Mouse (Mus musculus): Measurements from ENCODE around the gene Ccdc34. TPM values are rescaled to one million over a fixed set of nuclear protein-coding genes. Genes with fewer than 3 reads are reported as not detected.

The Ccdc34 gene
- 7.0 and 7.6 TPM in 2 replicates for total RNA-seq (2017)

DNA sequence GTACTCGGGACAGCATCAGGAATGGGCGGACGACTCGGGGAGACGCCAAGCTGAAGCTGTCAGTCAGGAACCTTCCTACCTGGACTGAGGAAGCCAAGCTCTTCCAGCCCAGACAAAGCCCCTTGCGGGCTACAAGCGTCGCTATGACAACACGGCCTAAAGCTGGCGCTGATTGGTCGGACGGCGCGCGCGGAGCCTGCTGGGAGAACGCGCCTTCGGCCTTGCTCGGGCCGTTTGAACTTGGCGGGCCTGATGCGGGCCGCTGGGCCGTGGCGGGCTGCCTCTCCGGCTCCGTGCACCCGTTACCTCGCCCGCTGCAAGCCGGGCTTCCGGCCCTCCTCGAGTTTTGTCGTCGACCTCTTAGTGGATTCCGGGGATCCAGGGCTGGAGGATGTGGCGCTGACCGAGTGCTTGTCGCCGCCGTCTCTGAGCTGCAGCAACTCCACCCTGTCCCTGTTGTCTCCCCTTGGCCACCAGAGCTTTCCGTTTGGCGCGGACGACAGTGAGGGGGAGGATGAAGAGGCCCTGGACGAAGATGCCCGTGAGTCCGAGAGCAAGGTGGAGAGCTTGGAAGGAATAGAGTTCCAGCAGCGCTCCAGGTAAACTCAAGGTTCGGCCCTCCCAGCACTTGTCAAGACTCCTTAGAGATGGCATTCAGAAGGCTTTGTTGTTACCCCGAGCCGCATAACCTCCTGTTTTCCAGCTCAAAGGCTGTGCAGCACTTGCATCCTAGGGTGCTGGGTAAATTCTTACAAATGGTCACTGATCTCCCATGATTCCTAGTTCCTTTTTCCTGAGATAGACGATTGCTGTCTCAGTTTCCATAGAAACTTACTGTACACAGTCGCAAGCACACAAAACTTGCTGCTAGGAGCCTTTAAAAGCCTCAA is at the start of gene Ccdc34:
Gene Ccdc34 (plus strand): TSS at position 202 of the 890 bp plus-strand sequence.
- peak; percentile 93 for ATAC-seq (ENCODE audit: extremely low read depth, insufficient number of reproducible peaks, low FRiP score, poor library complexity, severe bottlenecking)

- no peak for ATAC-seq (ENCODE audit: extremely low read depth, insufficient number of reproducible peaks, low FRiP score, poor library complexity, severe bottlenecking)
These were observed 48.2 kb upstream of the Ccdc34 start for GRCm38 (mm10) chr2:109969381-109969780.

DNA sequence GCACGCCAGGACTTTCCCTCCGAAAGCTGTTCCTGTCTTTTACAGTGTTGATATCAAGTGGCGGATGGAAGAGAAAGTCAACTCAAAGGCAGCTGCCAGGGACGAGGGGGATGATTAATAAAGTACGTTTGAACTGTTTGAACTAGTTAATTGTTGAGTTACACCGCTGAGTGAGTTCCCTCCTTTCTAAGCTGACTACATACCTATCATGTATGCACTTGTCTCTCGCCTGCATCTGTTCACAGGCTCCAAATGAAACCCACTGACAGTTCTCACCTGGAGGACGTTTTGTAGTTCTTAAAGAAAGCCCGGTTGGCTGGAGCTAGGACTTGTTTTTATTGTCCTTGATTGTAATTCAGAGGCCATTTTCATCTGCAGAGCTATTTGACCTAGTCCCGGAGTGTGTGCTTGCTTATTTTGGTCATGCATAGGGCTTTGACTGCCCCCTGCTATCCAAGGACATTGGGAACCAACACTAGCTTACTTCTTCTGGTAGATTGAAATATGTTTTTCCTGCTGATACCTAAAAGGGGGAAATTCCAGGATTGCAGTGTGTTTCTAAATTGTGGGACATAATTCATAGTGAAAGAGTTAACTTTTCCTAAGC is 47.6 kb upstream of the Ccdc34 start:
- no peak for ATAC-seq (ENCODE audit: extremely low read depth, insufficient number of reproducible peaks, low FRiP score, poor library complexity, severe bottlenecking)

DNA sequence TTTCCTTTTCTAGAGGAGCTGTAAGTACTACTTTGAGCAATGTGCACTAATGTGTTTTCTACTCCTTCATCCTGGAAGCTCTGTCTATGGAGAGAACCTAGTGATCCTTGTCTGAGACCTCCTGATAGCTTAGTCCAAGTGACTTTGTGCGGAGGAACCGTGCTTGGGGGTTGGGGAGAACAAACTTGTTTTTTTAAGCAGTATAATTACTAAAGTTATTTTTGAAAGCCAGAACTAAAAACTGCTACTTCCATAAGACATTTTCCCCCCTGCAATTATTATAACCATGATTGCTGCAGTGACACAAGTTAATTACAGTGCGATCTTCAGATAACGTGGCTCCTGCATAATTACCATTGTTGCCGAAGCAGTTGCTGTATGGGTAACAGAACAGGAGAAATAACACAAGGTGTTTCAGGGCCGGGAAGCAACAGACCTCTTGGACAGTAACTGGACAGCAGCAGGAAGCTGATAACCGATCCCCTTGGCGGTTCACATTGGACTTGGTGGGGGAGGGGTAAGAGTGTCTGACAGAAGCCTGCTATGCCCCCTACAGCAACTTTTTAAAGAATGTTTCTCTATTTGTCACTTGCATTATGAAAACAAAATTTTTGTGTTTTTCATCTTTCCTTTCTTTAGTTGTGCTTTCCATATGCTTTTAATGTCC is 46.7 kb upstream of the Ccdc34 start:
- no peak for ATAC-seq (ENCODE audit: extremely low read depth, insufficient number of reproducible peaks, low FRiP score, poor library complexity, severe bottlenecking)

GRCm38 (mm10) chr2:109972310-109972709 is 45.3 kb upstream of the Ccdc34 start:
- no peak for ATAC-seq (ENCODE audit: extremely low read depth, insufficient number of reproducible peaks, low FRiP score, poor library complexity, severe bottlenecking)

DNA sequence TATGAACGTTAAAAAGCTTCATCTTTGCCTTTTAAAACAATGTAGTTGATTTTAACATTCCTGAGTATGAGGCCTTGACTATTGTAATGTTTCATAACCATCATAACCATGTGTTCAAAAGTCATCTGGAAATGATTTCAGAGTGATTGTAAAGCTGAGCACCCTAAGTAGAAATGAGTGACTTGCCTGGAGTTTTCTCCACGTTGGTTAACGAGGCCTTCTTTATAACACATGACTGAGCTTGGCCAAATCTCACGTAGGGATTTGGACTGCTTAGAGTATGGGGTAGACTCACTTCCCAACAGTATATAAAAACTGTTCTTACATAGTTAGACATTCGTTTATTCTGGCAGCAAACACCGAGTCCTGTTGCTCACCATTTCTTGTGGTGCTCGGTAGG is 44.7 kb upstream of the Ccdc34 start:
- no peak for ATAC-seq (ENCODE audit: extremely low read depth, insufficient number of reproducible peaks, low FRiP score, poor library complexity, severe bottlenecking)

- no peak for ATAC-seq (ENCODE audit: extremely low read depth, insufficient number of reproducible peaks, low FRiP score, poor library complexity, severe bottlenecking)
These were observed 42.8 kb upstream of the Ccdc34 start for GRCm38 (mm10) chr2:109974807-109975206.

- no peak for ATAC-seq (ENCODE audit: extremely low read depth, insufficient number of reproducible peaks, low FRiP score, poor library complexity, severe bottlenecking)
These were observed 41.4 kb upstream of the Ccdc34 start for GRCm38 (mm10) chr2:109976181-109976580.

DNA sequence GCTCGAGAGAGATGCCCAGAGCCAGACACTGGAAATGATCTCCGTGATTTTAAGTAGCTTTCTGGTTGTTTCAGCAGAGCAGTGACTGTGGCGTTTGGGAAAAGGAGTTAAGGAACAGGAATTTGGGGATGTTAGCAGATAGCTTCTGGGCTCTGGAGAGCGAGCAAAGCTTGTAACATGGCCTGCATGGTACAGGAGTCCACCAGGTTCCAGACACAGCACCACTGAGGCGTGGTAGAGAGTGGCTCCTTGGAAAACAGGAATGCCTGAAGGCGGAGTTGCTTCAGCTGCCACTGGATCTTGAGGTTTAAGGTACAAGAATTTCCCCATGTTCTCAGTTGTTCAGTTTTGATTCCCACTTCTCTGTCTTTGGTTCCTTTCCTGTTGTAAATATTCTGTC is 40.3 kb upstream of the Ccdc34 start:
- no peak for ATAC-seq (ENCODE audit: extremely low read depth, insufficient number of reproducible peaks, low FRiP score, poor library complexity, severe bottlenecking)

- no peak for ATAC-seq (ENCODE audit: extremely low read depth, insufficient number of reproducible peaks, low FRiP score, poor library complexity, severe bottlenecking)
These were observed 38.4 kb upstream of the Ccdc34 start for GRCm38 (mm10) chr2:109979209-109979608.

DNA sequence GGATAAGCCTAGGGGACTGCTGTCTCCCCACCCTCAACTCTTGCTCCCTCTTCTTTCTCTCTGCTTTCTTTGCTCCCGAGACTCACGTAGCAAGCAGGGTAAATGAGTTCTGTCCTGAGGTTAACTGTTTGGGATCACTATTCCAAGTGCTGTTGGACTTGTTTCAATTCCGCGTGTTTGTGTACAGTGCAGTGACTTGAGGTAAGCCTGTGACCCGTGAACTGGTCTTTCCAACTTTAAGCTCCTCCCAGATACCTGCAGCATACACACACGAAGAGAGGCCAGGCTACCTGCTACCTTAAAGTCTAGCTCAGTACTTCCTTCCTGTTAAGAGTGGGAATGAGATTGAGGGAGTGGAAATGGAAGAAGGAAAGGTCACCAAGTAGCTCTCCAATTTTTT is 34.2 kb upstream of the Ccdc34 start:
- no peak for ATAC-seq (ENCODE audit: extremely low read depth, insufficient number of reproducible peaks, low FRiP score, poor library complexity, severe bottlenecking)

GRCm38 (mm10) chr2:109984930-109985329 is 32.7 kb upstream of the Ccdc34 start:
- no peak for ATAC-seq (ENCODE audit: extremely low read depth, insufficient number of reproducible peaks, low FRiP score, poor library complexity, severe bottlenecking)

- ATAC-seq (ENCODE audit: extremely low read depth, insufficient number of reproducible peaks, low FRiP score, poor library complexity, severe bottlenecking): no peak
These were observed 32.1 kb upstream of the Ccdc34 start for GRCm38 (mm10) chr2:109985560-109985959.

GRCm38 (mm10) chr2:109986036-109986785 is 31.4 kb upstream of the Ccdc34 start:
- ATAC-seq (ENCODE audit: extremely low read depth, insufficient number of reproducible peaks, low FRiP score, poor library complexity, severe bottlenecking): no peak

DNA sequence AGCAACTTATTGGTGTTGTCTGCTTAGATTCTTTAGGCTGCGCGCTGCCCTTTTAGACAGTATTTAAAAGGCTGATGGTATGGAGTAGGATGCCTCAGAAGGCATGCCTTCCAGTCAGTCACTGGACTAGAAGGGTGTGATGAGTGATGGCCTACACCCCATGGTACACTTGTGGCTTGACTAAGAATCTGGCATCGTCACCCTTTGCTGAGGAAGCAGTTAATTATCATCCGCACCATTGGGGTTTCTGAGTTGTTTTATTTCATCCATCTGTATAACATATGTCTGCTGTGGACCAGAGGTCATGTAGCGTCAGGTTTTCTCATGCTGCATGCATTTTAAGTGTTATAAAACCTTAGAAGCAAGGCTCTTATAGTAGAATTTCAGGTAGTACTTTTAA is 29.7 kb upstream of the Ccdc34 start:
- ATAC-seq (ENCODE audit: extremely low read depth, insufficient number of reproducible peaks, low FRiP score, poor library complexity, severe bottlenecking): no peak

DNA sequence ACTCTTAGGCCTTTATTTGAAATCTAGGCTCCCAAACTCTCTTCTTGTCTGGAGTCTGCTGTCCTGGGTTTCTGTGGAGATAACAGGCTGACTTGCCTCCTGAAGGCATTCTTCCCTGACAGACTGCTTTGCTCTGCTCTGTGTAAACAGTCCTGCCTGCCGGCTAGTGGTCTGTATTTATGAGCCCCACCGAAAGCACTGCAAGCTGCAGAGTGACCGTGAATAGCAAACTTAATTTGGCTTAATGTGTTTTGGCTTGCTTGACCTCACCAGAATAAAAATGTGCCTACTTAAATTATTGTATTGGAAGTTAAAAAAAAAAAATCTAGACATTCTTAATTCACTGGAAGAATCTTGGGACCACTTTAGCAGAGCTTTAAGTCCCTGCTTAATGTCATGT is 28.4 kb upstream of the Ccdc34 start:
- no peak for ATAC-seq (ENCODE audit: extremely low read depth, insufficient number of reproducible peaks, low FRiP score, poor library complexity, severe bottlenecking)

DNA sequence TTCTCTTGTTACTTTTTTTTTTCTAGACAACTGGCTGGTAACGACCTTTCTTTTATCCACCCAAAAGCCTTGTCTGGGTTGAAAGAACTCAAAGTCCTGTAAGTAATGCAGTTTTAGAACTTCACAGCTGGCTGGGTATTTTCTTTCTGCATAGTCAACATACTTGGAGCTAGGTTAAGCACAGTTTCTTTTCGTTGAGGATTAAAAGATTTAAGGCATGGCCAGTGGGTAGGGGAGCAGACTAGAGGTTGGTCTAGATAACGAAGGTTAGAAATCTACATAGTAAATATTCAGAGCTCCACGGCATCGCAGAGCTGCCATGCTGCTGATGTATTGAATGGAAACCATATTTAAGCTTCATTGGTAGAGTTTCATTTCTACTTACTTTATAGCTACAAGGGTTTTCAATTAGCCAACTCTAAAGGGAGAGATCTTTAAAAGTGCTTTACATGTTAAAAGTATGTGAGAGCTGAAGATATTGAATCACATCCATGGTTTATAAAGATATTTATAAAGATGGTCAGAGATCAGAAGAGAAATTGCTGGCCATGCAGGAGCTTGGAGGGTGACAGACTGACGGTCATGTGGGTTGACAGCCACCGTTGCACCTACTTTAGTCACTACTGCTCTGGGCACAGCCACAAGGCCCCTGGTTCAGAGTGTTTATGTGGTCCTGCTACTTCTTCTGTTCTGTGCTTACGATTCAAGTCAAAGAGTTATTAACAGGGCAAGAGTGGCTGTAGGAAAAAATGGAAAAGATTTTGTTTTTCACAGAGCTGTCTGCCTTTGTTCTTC is 27.7 kb upstream of the Ccdc34 start:
- no peak for ATAC-seq (ENCODE audit: extremely low read depth, insufficient number of reproducible peaks, low FRiP score, poor library complexity, severe bottlenecking)

- no peak for ATAC-seq (ENCODE audit: extremely low read depth, insufficient number of reproducible peaks, low FRiP score, poor library complexity, severe bottlenecking)
These were observed 25.9 kb upstream of the Ccdc34 start for GRCm38 (mm10) chr2:109991754-109992153.

Measured in neutrophil, adult 5-6 weeks (primary cell).